Mouse (Mus musculus) liver, adult 2 months (tissue): ENCODE data around the gene Bpifb3.

Source experiments
- CTCF ChIP-seq: fragments of 200-500 bp; IDR thresholded peaks from 2 replicates; pipeline ENCODE4 v1.5.1; 2011; ENCODE audit warnings: low read depth, low read length, control low read depth
- POLR2A ChIP-seq: fragments of 200-500 bp; IDR thresholded peaks from 2 replicates; pipeline ENCODE4 v1.6.1; 2011; ENCODE audit warnings: low read length, control low read depth; ENCODE audit not compliant: insufficient read depth; ENCODE audit errors: extremely low read depth

GRCm38 (mm10) chr2:153935348-153935747 lies 17.3 kb downstream of the Bpifb3 start:
- no peak for TF ChIP-seq POLR2A
- no peak for TF ChIP-seq CTCF
